Mouse (Mus musculus) hindbrain, embryonic 14.5 days (tissue): ENCODE measurements around the gene Prkd2. TPM values are rescaled to one million over a fixed set of nuclear protein-coding genes. Genes with fewer than 3 reads are reported as not detected.

Experiments used
- ATAC-seq: fragments of 200-750 bp; cut with Nextera tagmentation; 2 replicates; pipeline ENCODE4 v1.8.0; 2017; ENCODE audit warnings: moderate number of reproducible peaks, mild to moderate bottlenecking, moderate TSS enrichment, moderate library complexity; ENCODE audit not compliant: low FRiP score
- DNase-seq: peaks from one replicate; pipeline ENCODE4 v3.0.0-alpha.2; 2015; ENCODE audit warnings: low spot score
- H3K27ac ChIP-seq: fragments of 300-500 bp; sonication (generic); 2 replicates; pipeline ENCODE4 v1.5.1; 2014; ENCODE audit warnings: mild to moderate bottlenecking, moderate library complexity
- H3K27me3 ChIP-seq: fragments of 300-500 bp; sonication (generic); 2 replicates; pipeline ENCODE4 v1.6.1; 2014; ENCODE audit warnings: mild to moderate bottlenecking, low read length, mixed read lengths; ENCODE audit not compliant: control insufficient read depth, insufficient read depth
- H3K36me3 ChIP-seq: fragments of 300-500 bp; sonication (generic); replicated peaks from 2 replicates; pipeline ENCODE4 v1.6.1; 2014; ENCODE audit not compliant: control insufficient read depth, insufficient read depth
- H3K4me1 ChIP-seq: fragments of 300-500 bp; sonication (generic); replicated peaks from 2 replicates; pipeline ENCODE4 v1.6.1; 2014; ENCODE audit warnings: antibody characterized with exemption, low read length, mixed read lengths; ENCODE audit not compliant: control insufficient read depth, insufficient read depth
- H3K4me2 ChIP-seq: fragments of 300-500 bp; sonication (generic); replicated peaks from 2 replicates; pipeline ENCODE4 v1.6.1; 2014; ENCODE audit warnings: mild to moderate bottlenecking, moderate library complexity
- H3K4me3 ChIP-seq: fragments of 300-500 bp; sonication (generic); replicated peaks from 2 replicates; pipeline ENCODE4 v1.5.1; 2014; ENCODE audit warnings: mild to moderate bottlenecking, low read length
- H3K9ac ChIP-seq: fragments of 300-500 bp; sonication (generic); 2 replicates; pipeline ENCODE4 v1.6.1; 2014
- H3K9me3 ChIP-seq: fragments of 300-500 bp; sonication (generic); 2 replicates; pipeline ENCODE4 v1.6.1; 2016; ENCODE audit warnings: low read length; ENCODE audit not compliant: control insufficient read depth
- WGBS: fragments of 180-500 bp; shearing (Covaris S2); extraction: QIAGEN DNeasy Blood & Tissue Kit; methylation state at CpG from one replicate; pipeline ENCODE4 v1.1.7; 2014; 5-methylcytosine and 5-hydroxymethylcytosine counted together
- polyA plus RNA-seq: library from polyadenylated mRNA; unstranded; fragments of >200 nt; fragmentation: Nextera tagmentation; extraction: Ambion mirVana; gene quantifications from 2 replicates; pipeline ENCODE4 v1.2.1, GENCODE M21; 2014

Prkd2 gene
- polyA plus RNA-seq, 1 experiment from 2014 or later = 5.6 TPM

DNA sequence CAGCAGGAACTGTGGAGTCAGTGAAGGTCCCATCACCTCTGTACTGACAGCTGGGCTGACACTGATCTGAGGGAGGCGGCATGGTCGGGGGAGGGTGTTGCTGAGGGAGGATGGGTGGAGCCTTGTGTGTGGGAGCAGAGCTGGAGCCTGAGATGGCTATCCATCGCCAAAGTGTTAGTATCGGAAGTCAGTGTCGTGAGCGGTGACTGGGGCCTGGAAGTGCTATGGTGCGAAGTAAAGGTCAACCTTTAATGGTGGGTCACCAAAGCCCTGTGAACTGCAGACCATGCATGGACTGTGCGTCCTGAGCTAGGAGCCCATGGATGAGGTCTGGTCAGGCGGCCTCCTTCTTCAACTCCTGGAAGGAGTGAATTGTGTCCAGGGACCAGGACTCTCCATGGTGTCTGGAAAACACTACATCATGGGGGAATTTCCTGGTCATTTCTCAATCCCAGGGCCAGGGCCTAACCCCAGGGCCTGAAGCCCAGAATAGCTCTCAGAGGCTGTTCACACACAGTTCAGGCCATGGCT lies 62.9 kb downstream of the Prkd2 start:
- 55% methylated on average over 9 of the region's 9 CpGs for WGBS
- H3K9ac ChIP-seq = no peak overlapping the region
- H3K9me3 ChIP-seq = no peaks in the 10 kb centered on the region
- no peaks in the 10 kb centered on the region for H3K36me3 ChIP-seq
- H3K27ac ChIP-seq = no peak overlapping the region
- no peak overlapping the region for H3K4me3 ChIP-seq
- no peaks in the 10 kb centered on the region for H3K27me3 ChIP-seq
- ATAC-seq (no peak), DNase-seq (no peak)
- no peak overlapping the region for H3K4me2 ChIP-seq
- peaks cover 9% of the 10 kb centered on the region; the same call in 1 of the 2 replicates for H3K4me1 ChIP-seq

DNA sequence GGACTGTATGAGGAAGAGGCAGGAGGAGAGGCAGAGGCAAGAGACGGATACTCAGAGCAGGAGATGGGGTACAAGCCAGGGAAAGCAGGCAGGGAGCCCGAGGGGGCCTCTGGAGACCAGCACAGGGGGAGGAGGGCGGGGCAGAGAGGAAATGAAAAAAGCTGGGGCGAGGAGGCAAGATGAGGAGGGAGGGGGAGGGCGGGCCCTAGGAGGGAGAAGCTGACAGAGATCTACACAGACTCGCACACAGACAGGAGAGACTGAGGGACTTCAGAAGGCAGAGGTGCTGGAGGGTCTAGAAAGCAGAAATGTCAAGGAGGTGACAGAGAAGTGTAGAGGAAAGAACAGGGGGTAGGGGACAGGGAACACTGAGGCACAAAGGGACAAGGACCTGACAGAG lies 63.6 kb downstream of the Prkd2 start, which contains the start of gene Ptgir:
Gene Ptgir (plus strand): TSS at position 210 of the 400 bp plus-strand sequence.
- Histone ChIP-seq H3K4me3 (no peak within 1 kb of the TSS), H3K27ac (no peak within 1 kb of the TSS), H3K27me3 (no peaks in the 10 kb centered on the region), H3K9ac (no peak within 1 kb of the TSS), H3K4me1 (peaks cover 7% of the 10 kb centered on the region; the same call in 1 of the 2 replicates), H3K36me3 (no peaks in the 10 kb centered on the region), H3K9me3 (no peaks in the 10 kb centered on the region), H3K4me2 (no peak within 1 kb of the TSS)
- WGBS = 8% methylated on average over 6 of the region's 6 CpGs
- DNase-seq (no peak), ATAC-seq (no peak)

- H3K4me1 ChIP-seq = peaks cover 5% of the 10 kb centered on the region; the same call in 1 of the 2 replicates
- no peak overlapping the region for H3K9ac ChIP-seq
- no peak overlapping the region for H3K4me3 ChIP-seq
- DNase-seq = no peak
- H3K27me3 ChIP-seq = no peaks in the 10 kb centered on the region
- no peak for ATAC-seq
- H3K9me3 ChIP-seq = no peaks in the 10 kb centered on the region
- no peaks in the 10 kb centered on the region for H3K36me3 ChIP-seq
- H3K4me2 ChIP-seq = no peak overlapping the region
- H3K27ac ChIP-seq = no peak overlapping the region
- 90% methylated on average over 41 of the region's 41 CpGs for WGBS
These were observed 64.3 kb downstream of the Prkd2 start for GRCm38 (mm10) chr7:16906889-16907559.

DNA sequence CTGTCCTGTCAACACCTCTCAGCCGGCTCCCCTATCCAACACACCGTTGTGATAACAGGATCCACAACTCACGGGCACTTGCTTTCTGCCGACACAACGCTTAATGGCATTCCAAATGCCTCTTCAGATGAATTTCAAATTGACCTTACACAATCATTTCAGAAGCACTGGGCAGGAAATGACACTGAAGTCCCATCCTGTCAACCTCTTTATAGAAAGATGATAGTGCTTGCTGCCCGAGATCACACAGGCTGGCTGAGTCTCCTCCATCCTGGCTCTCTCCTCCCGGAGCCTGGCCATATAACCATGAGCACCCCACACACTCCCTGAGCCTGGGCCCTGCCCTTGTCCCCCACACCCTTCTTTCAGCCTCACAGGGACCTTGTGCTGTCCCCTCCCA lies 65.1 kb downstream of the Prkd2 start:
- Histone ChIP-seq H3K9ac (no peak overlapping the region), H3K4me3 (no peak overlapping the region), H3K4me1 (peaks cover 3% of the 10 kb centered on the region; the same call in 1 of the 2 replicates), H3K36me3 (0 out of 2 replicates have a peak, but pooled peaks cover 2% of the 10 kb centered on the region), H3K4me2 (no peak overlapping the region), H3K27me3 (no peaks in the 10 kb centered on the region), H3K27ac (no peak overlapping the region), H3K9me3 (no peaks in the 10 kb centered on the region)
- WGBS = 79% methylated on average over 7 of the region's 7 CpGs
- ATAC-seq = no peak
- no peak for DNase-seq

DNA sequence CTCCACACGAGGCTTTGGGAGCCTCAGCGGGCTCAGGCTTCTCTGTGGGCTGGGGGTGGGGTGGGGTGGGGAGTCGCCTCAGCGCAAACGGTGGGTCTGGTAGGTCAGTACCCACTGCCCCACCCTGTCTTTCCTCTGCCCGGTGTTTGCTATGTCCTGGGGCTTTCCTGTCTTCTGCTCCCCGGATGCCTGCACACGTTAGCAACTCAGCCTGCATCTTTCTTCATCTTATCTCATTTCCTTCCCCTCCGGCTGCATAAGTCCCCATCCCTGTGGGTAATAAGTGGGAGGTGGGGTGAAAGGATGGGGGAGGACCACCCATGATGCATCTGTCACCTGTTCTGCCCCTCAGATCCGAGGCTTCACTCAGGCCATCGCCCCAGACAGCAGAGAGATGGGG lies 65.7 kb downstream of the Prkd2 start:
- Histone ChIP-seq H3K4me2 (no peak overlapping the region), H3K4me1 (peaks cover 3% of the 10 kb centered on the region; the same call in 1 of the 2 replicates), H3K4me3 (no peak overlapping the region), H3K9ac (no peak overlapping the region), H3K9me3 (no peaks in the 10 kb centered on the region), H3K36me3 (0 out of 2 replicates have a peak, but pooled peaks cover 7% of the 10 kb centered on the region), H3K27me3 (no peaks in the 10 kb centered on the region), H3K27ac (no peak overlapping the region)
- WGBS = 57% methylated on average over 11 of the region's 11 CpGs
- DNase-seq (no peak), ATAC-seq (no peak)

DNA sequence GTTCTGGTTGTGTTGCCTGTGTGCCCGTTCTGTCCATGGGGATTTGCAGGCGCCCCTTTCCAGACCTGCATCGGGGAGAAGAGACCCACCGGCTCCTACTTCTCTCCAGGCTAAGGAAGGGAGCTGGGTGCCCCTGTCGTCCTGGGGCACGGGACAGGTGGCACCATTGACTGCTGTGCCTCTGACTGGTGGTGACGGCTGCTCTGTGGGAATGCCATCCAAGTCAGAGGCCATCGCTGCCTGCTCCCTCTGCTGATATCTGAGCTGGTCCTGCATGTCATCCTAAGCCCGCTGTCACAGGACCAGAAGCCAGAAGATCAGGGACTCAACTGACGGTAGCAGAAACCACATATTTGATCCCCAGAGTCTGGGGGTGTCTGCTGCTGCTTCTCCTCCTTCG lies 66.2 kb downstream of the Prkd2 start:
- WGBS = 66% methylated on average over 11 of the region's 11 CpGs
- DNase-seq (no peak), ATAC-seq (no peak)
- H3K4me1 ChIP-seq = peaks cover 3% of the 10 kb centered on the region; the same call in 1 of the 2 replicates
- H3K27me3 ChIP-seq = no peaks in the 10 kb centered on the region
- H3K4me3 ChIP-seq = no peak overlapping the region
- H3K4me2 ChIP-seq = no peak overlapping the region
- H3K36me3 ChIP-seq = 0 out of 2 replicates have a peak, but pooled peaks cover 7% of the 10 kb centered on the region
- no peak overlapping the region for H3K27ac ChIP-seq
- H3K9me3 ChIP-seq = no peaks in the 10 kb centered on the region
- H3K9ac ChIP-seq = no peak overlapping the region

DNA sequence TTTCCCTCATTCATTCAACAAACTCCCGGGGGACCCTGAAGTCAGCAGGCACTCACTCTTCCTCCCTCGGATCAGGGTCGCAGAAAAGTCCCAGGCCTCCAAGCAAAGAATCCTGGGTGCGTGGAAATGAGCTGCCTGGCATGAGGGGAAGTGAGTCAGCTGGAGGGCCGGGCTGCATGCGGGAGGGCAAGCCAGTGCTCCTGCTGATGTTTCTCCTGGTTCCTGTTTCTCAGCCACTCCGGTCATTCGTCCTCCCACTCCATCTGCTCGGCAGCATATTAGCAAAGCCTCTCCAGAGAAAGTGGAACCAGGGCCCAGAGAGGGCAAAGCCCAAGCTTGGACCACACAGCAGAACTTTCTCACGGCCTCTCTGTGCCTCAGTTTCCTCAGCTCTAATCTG lies 67.2 kb downstream of the Prkd2 start:
- 48% methylated on average over 10 of the region's 10 CpGs for WGBS

GRCm38 (mm10) chr7:16911904-16912303 lies 69.2 kb downstream of the Prkd2 start:
- H3K4me2 ChIP-seq = no peak overlapping the region
- H3K36me3 ChIP-seq = peaks cover 37% of the 10 kb centered on the region
- H3K4me1 ChIP-seq = no peaks in the 10 kb centered on the region; the same call in 1 of the 2 replicates
- no peaks in the 10 kb centered on the region for H3K9me3 ChIP-seq
- ATAC-seq (no peak), DNase-seq (no peak)
- 89% methylated on average over 3 of the region's 3 CpGs for WGBS
- no peak overlapping the region for H3K4me3 ChIP-seq
- H3K27me3 ChIP-seq = no peaks in the 10 kb centered on the region
- no peak overlapping the region for H3K27ac ChIP-seq
- H3K9ac ChIP-seq = no peak overlapping the region

More for the DNA sequence above, 67.2 kb downstream of the Prkd2 start:
- H3K4me2 ChIP-seq = no peak overlapping the region
- H3K27me3 ChIP-seq = no peaks in the 10 kb centered on the region
- peaks cover 3% of the 10 kb centered on the region; the same call in 1 of the 2 replicates for H3K4me1 ChIP-seq
- H3K9me3 ChIP-seq = no peaks in the 10 kb centered on the region
- no peak overlapping the region for H3K4me3 ChIP-seq
- peaks cover 17% of the 10 kb centered on the region for H3K36me3 ChIP-seq
- ATAC-seq (no peak), DNase-seq (no peak)
- H3K27ac ChIP-seq = no peak overlapping the region
- no peak overlapping the region for H3K9ac ChIP-seq

- H3K27me3 ChIP-seq = no peaks in the 10 kb centered on the region
- no peak overlapping the region for H3K4me3 ChIP-seq
- H3K27ac ChIP-seq = no peak overlapping the region
- H3K4me2 ChIP-seq = no peak overlapping the region
- H3K9ac ChIP-seq = no peak overlapping the region
- H3K9me3 ChIP-seq = no peaks in the 10 kb centered on the region
- ATAC-seq (no peak), DNase-seq (no peak)
- WGBS = 50% methylated on average over 6 of the region's 6 CpGs
- H3K4me1 ChIP-seq = no peaks in the 10 kb centered on the region; the same call in 1 of the 2 replicates
- peaks cover 42% of the 10 kb centered on the region for H3K36me3 ChIP-seq
These were observed 69.7 kb downstream of the Prkd2 start for GRCm38 (mm10) chr7:16912360-16912759.
